Mouse (Mus musculus) testis, adult 2 months (tissue): ENCODE measurements at regions not wholly inside any gene's neighbourhood (a gene's known extent, or its start where the extent isn't known, plus 50 kb on each side); places are given as distances from the start of the nearest gene placed in this dataset.

Experiments
- H3K27ac ChIP-seq: fragments of 200-500 bp; 2 replicates; pipeline ENCODE4 v1.5.1; 2012; ENCODE audit warnings: low read depth, low read length; ENCODE audit not compliant: control insufficient read depth, insufficient read depth
- H3K27me3 ChIP-seq: fragments of 200-500 bp; 2 replicates; pipeline ENCODE4 v1.6.1; 2012; ENCODE audit warnings: mild to moderate bottlenecking, low read length, moderate library complexity; ENCODE audit not compliant: control insufficient read depth, insufficient read depth
- H3K36me3 ChIP-seq: fragments of 200-500 bp; 2 replicates; pipeline ENCODE4 v1.6.1; 2012; ENCODE audit warnings: mild to moderate bottlenecking, low read length; ENCODE audit not compliant: control insufficient read depth, insufficient read depth
- H3K4me1 ChIP-seq: fragments of 200-500 bp; 2 replicates; pipeline ENCODE4 v1.6.1; 2012; ENCODE audit warnings: low read length; ENCODE audit not compliant: control insufficient read depth, insufficient read depth
- H3K4me3 ChIP-seq: fragments of 200-500 bp; 2 replicates; pipeline ENCODE4 v1.5.1; 2012; ENCODE audit warnings: low read depth, mild to moderate bottlenecking, low read length, moderate library complexity, mixed read lengths; ENCODE audit not compliant: control insufficient read depth
- CTCF ChIP-seq: fragments of 200-500 bp; IDR thresholded peaks from 2 replicates; pipeline ENCODE4 v1.5.1; 2012; ENCODE audit warnings: low read depth, mild to moderate bottlenecking, inconsistent platforms, low read length, moderate library complexity; ENCODE audit not compliant: control insufficient read depth, insufficient read depth, insufficient replicate concordance
- POLR2A ChIP-seq: fragments of 200-500 bp; IDR thresholded peaks from 2 replicates; pipeline ENCODE4 v1.6.1; 2012; ENCODE audit warnings: low read depth, mild to moderate bottlenecking, inconsistent platforms, low read length, moderate library complexity; ENCODE audit not compliant: control insufficient read depth

DNA sequence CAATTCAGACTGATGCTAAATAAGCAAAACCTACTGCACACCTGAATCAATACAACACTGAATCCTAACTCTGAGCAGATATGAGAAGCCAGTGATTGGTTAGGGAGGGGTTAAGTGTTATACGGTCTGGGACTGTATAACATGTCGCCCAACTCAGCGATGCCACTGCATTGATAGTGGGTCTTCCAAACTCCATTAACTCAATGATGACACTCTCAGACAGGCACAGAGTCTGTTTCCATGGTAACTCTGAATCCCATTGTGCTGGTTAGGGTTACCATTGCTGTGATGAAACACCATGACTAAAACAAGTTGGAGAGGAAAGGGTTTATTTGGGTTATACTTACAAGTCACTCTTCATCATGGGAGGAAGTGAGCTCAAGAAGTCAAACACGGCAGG is 424.5 kb downstream of the Cbln4 start:
- Histone ChIP-seq H3K27me3 (no peaks in the 10 kb centered on the region), H3K4me1 (no peaks in the 10 kb centered on the region), H3K27ac (no peak overlapping the region), H3K4me3 (no peak overlapping the region), H3K36me3 (no peaks in the 10 kb centered on the region)
- TF ChIP-seq POLR2A (no peak), CTCF (no peak)

DNA sequence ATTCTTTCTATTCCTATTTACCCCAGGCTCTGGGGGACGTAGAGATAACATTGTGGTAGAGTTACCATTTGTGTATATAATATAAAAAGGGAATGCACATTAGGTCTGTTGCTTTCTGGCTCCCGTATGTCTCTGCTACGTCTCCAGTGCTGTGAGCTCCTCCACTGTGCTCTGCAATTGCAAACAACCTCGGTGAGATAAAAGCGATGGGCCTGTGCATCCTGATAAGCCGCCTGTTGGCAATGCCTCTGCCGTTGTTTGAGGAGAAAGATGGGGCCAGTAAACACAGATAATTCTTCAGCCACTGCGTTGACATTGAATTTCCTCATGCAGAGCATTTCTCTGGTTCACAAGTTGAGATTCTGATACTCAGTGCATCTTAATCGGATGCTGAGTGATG is 424.9 kb downstream of the Cbln4 start:
- Histone ChIP-seq H3K4me1 (no peaks in the 10 kb centered on the region), H3K36me3 (no peaks in the 10 kb centered on the region), H3K4me3 (no peak overlapping the region), H3K27ac (no peak overlapping the region), H3K27me3 (no peaks in the 10 kb centered on the region)
- TF ChIP-seq POLR2A (no peak), CTCF (no peak)

DNA sequence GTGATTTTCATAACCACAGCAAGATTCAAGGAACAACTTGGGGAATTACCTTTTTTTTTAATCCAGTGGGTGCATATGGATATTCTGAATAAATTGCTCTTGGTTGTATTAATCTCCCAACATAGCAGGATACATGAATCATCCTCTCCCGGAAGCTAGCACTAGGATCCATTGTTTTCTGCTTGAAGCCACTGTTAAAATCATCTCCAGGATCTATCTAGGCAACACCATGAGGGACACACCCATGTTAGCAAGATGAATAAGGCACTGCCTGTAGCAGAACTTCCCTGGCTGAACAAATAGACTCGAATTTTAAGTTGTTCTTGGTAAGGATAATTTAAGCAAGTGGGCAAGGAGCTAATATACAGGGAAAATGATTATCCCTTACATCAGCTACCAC is 427.8 kb downstream of the Cbln4 start:
- no peak overlapping the region for H3K4me3 ChIP-seq
- H3K36me3 ChIP-seq = no peaks in the 10 kb centered on the region
- no peaks in the 10 kb centered on the region for H3K4me1 ChIP-seq
- no peak for TF ChIP-seq CTCF
- TF ChIP-seq POLR2A = no peak
- no peak overlapping the region for H3K27ac ChIP-seq
- no peaks in the 10 kb centered on the region for H3K27me3 ChIP-seq

GRCm38 (mm10) chr2:171605064-171605463 is 438.2 kb downstream of the Cbln4 start:
- Histone ChIP-seq H3K36me3 (no peaks in the 10 kb centered on the region), H3K4me1 (no peaks in the 10 kb centered on the region), H3K4me3 (no peak overlapping the region), H3K27ac (no peak overlapping the region), H3K27me3 (no peaks in the 10 kb centered on the region)
- no peak for TF ChIP-seq POLR2A
- no peak for TF ChIP-seq CTCF

- Histone ChIP-seq H3K4me1 (no peaks in the 10 kb centered on the region), H3K27me3 (no peaks in the 10 kb centered on the region), H3K36me3 (no peaks in the 10 kb centered on the region), H3K27ac (no peak overlapping the region), H3K4me3 (no peak overlapping the region)
- TF ChIP-seq CTCF (no peak), POLR2A (no peak)
These were observed 448.0 kb downstream of the Cbln4 start for GRCm38 (mm10) chr2:171595240-171595639.

- no peak overlapping the region for H3K27ac ChIP-seq
- H3K27me3 ChIP-seq = no peaks in the 10 kb centered on the region
- no peak for TF ChIP-seq CTCF
- no peak for TF ChIP-seq POLR2A
- H3K36me3 ChIP-seq = no peaks in the 10 kb centered on the region
- no peak overlapping the region for H3K4me3 ChIP-seq
- no peaks in the 10 kb centered on the region for H3K4me1 ChIP-seq
These were observed 449.4 kb downstream of the Cbln4 start for GRCm38 (mm10) chr2:171593884-171594283.

DNA sequence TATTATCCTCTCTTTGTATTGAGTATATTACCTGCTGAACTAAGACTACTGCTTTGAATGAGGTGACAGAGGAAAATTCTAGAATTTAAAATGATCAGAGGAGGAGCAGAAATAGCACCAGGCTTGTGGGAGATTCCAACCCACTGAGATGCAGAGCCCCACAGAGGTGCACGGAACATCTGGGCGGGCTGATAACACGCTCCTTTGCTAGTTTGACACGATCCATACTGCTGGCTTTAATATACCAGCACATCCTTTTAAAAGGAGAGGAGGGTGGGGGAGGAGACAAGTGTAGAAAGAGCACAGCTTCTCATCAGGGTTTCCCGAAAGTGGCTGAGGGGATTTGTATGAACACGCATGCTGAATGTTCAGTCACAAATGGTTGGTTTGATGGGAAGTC is 451.0 kb downstream of the Cbln4 start:
- no peak overlapping the region for H3K27ac ChIP-seq
- TF ChIP-seq POLR2A (no peak), CTCF (no peak)
- no peaks in the 10 kb centered on the region for H3K4me1 ChIP-seq
- no peaks in the 10 kb centered on the region for H3K27me3 ChIP-seq
- H3K36me3 ChIP-seq = no peaks in the 10 kb centered on the region
- no peak overlapping the region for H3K4me3 ChIP-seq

DNA sequence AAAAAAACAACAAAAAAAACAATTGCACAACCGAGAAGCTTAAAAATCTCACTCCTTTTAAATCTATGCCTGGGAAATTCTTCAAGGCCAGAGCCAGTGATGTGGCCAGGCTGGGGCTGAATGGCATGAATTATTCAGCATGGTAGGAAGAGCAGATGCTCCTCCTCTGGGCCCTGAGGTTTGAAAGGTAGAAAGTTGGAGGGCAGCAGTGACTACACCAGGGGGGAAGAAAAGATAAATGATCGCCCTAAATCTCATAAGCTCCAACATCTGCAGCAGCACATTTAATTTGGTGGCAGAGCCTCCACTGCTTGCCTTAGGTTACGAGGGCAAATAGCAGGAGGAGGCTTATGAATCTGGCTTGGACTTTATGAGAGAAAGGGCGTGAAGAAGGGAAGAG is 455.1 kb downstream of the Cbln4 start:
- no peak overlapping the region for H3K27ac ChIP-seq

More for the DNA sequence above, 455.1 kb downstream of the Cbln4 start:
- TF ChIP-seq POLR2A = no peak
- TF ChIP-seq CTCF = no peak
- Histone ChIP-seq H3K36me3 (no peaks in the 10 kb centered on the region), H3K27me3 (no peaks in the 10 kb centered on the region), H3K4me1 (no peaks in the 10 kb centered on the region), H3K4me3 (no peak overlapping the region)
